Mouse (Mus musculus): ENCODE measurements around the gene Gm49393. TPM values are rescaled to one million over a fixed set of nuclear protein-coding genes. Genes with fewer than 3 reads are reported as not detected.
"Not testable (repeated sequence)": the region's sequence is repeated elsewhere in the genome, so short reads cannot be mapped to it uniquely, and the experiment has no call there.

Gene Gm49393
- total RNA-seq (2021), result not detected

GRCm38 (mm10) chr13:60935490-60935889 lies at the start of gene Gm49393:
Gm49393 (minus strand) TSS chr13:60935590.
- intact Hi-C loops (cut with DNase I); DNase-seq: not testable (repeated sequence)

- intact Hi-C loops (cut with DNase I); DNase-seq: not testable (repeated sequence)
Observed at GRCm38 (mm10) chr13:60972319-60972718, 36.9 kb upstream of the Gm49393 start.

- DNase-seq; intact Hi-C loops (cut with DNase I): not testable (repeated sequence)
Observed at GRCm38 (mm10) chr13:60963985-60964384, 28.6 kb upstream of the Gm49393 start.

- intact Hi-C loops (cut with DNase I), result no loop called here
Observed at GRCm38 (mm10) chr13:60961706-60962105, 26.3 kb upstream of the Gm49393 start.

GRCm38 (mm10) chr13:60941884-60942283 lies 6.5 kb upstream of the Gm49393 start, which contains the start of gene Tpbpa:
Tpbpa (minus strand) TSS chr13:60941984.
- intact Hi-C loops (cut with DNase I); DNase-seq: not testable (repeated sequence)

More at GRCm38 (mm10) chr13:60961706-60962105, 26.3 kb upstream of the Gm49393 start:
- no peak for DNase-seq

GRCm38 (mm10) chr13:60936500-60936901 lies 1.1 kb upstream of the Gm49393 start, which contains the start of the genes Gm49391 and Ctla2a:
Gm49391 (minus strand) TSS chr13:60936571.
Ctla2a (minus strand) TSS chr13:60936625.
- intact Hi-C loops (cut with DNase I), result no loop called here

GRCm38 (mm10) chr13:60904780-60905179 lies 30.6 kb downstream of the Gm49393 start, which contains the start of gene Tpbpb:
Tpbpb (minus strand) TSS chr13:60904880.
- DNase-seq; intact Hi-C loops (cut with DNase I): not testable (repeated sequence)

More at GRCm38 (mm10) chr13:60936500-60936901, 1.1 kb upstream of the Gm49393 start, which contains the start of the genes Gm49391 and Ctla2a:
- DNase-seq, result no peak

GRCm38 (mm10) chr13:60897328-60897727 lies 38.1 kb downstream of the Gm49393 start, which contains the start of gene Ctla2b:
Ctla2b (minus strand) TSS chr13:60897447.
- intact Hi-C loops (cut with DNase I), result no loop called here
- no peak for DNase-seq

- intact Hi-C loops (cut with DNase I); DNase-seq: not testable (repeated sequence)
Observed at GRCm38 (mm10) chr13:60896794-60897193, 38.6 kb downstream of the Gm49393 start, which contains the start of gene Gm49392. Gm49392 (minus strand) TSS chr13:60896894.

- intact Hi-C loops (cut with DNase I), result no loop called here
- DNase-seq, result no peak
Observed at GRCm38 (mm10) chr13:60895406-60896160, 39.8 kb downstream of the Gm49393 start.

- DNase-seq, result no peak
- intact Hi-C loops (cut with DNase I), result no loop called here
Observed at GRCm38 (mm10) chr13:60892301-60892700, 43.1 kb downstream of the Gm49393 start.

- intact Hi-C loops (cut with DNase I), result no loop called here
- no peak for DNase-seq
Observed at GRCm38 (mm10) chr13:60864281-60864680, 71.1 kb downstream of the Gm49393 start, which contains the start of gene 4930486L24Rik. 4930486L24Rik (minus strand) TSS chr13:60864475.

GRCm38 (mm10) chr13:60848241-60849120 lies 86.9 kb downstream of the Gm49393 start:
- no peak for DNase-seq
- intact Hi-C loops (cut with DNase I), result no loop called here

- DNase-seq, result no peak
- intact Hi-C loops (cut with DNase I), result no loop called here
Observed at GRCm38 (mm10) chr13:60843153-60843552, 92.2 kb downstream of the Gm49393 start.

GRCm38 (mm10) chr13:60842703-60843102 lies 92.7 kb downstream of the Gm49393 start:
- no peak for DNase-seq
- intact Hi-C loops (cut with DNase I), result no loop called here

GRCm38 (mm10) chr13:60839353-60839902 lies 96.0 kb downstream of the Gm49393 start:
- DNase-seq, result no peak
- intact Hi-C loops (cut with DNase I), result no loop called here

GRCm38 (mm10) chr13:60826052-60826451 lies 109.3 kb downstream of the Gm49393 start:
- DNase-seq, result no peak
- intact Hi-C loops (cut with DNase I), result no loop called here

- intact Hi-C loops (cut with DNase I), result no loop called here
- no peak for DNase-seq
Observed at GRCm38 (mm10) chr13:60820486-60821175, 114.8 kb downstream of the Gm49393 start.

GRCm38 (mm10) chr13:60819469-60819868 lies 115.9 kb downstream of the Gm49393 start:
- DNase-seq, result peak; percentile 27
- intact Hi-C loops (cut with DNase I), result no loop called here

GRCm38 (mm10) chr13:60813722-60814121 lies 121.7 kb downstream of the Gm49393 start:
- no peak for DNase-seq
- intact Hi-C loops (cut with DNase I), result no loop called here
